Mouse (Mus musculus): ENCODE data around the gene Pibf1. TPM values are rescaled to one million over a fixed set of nuclear protein-coding genes. Genes with fewer than 3 reads are reported as not detected.

The Pibf1 gene
- polyA plus RNA-seq, 1 experiment from 2014 or later: 19.6 TPM

DNA sequence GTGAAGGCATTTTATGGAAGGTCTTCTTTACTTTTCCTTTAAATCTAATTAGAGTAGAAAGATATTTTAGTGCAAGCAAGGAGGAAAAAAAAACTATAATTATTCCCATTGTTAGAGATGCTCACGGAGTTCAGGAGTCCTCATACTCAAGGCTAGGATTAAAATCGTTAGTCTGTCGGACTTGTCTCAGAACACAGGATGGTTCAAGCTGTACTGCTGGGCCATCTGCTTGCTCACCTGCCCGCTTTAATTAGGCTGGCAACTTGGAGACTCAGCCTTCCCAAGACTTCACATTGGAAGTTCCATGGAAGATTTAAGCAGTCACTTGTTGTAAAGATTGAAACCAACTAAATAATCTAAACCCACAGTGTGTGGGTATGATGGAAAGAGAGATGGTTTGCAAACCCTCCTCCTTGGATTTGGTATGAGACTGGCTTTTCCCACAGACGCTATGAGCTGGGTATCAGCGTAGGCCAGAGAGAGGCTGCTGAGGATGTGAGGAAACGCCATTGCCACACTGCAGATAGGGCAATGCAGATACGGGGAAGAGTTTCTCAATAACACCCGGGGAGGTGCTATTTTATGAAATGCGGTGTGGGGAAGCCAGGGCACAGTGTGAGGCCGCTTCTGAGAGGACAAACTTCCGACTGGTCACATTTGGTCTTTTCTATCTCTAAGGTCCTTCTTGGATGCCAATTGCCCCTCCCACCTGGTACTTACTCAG lies 179.7 kb downstream of the Pibf1 start:
- no peak for ATAC-seq (replicated peaks)
- WGBS: 46% methylated on average over 12 of the region's 12 CpGs

DNA sequence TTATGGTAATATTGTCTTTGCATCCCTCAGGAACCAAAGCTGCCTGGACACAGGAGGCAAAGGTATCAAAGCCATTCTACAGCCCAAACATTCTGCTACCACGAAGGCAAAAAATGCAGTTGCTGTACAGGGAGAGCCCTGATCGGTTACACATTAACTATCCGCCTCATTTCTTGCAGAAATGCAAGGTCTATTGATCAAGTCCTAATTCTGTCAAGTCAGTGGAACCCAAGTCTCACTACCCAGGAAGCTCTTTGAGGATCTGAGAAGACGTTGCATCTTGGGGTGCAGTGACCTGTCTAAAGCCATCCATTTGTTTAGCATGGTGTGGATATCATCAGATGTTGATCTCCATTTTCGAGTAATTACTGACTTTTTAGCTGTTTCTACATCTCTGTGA lies 181.2 kb downstream of the Pibf1 start:
- Histone ChIP-seq H3K9me3 (no peaks in the 10 kb centered on the region), H3K27ac (replicated peaks) (no peak overlapping the region), H3K36me3 (no peaks in the 10 kb centered on the region), H3K4me3 (no peak overlapping the region), H3K9ac (replicated peaks) (no peak overlapping the region), H3K4me1 (0 out of 2 replicates have a peak, but pooled peaks cover 3% of the 10 kb centered on the region), H3K27me3 (no peaks in the 10 kb centered on the region), H3K4me2 (replicated peaks) (no peak overlapping the region)
- ATAC-seq (replicated peaks): no peak
- WGBS: 85% methylated on average over 5 of the region's 5 CpGs

More for the DNA sequence above, 179.7 kb downstream of the Pibf1 start:
- Histone ChIP-seq H3K27ac (replicated peaks) (no peak overlapping the region), H3K36me3 (no peaks in the 10 kb centered on the region), H3K4me2 (replicated peaks) (no peak overlapping the region), H3K4me3 (no peak overlapping the region), H3K9me3 (no peaks in the 10 kb centered on the region), H3K4me1 (0 out of 2 replicates have a peak, but pooled peaks cover 3% of the 10 kb centered on the region), H3K9ac (replicated peaks) (no peak overlapping the region), H3K27me3 (no peaks in the 10 kb centered on the region)

DNA sequence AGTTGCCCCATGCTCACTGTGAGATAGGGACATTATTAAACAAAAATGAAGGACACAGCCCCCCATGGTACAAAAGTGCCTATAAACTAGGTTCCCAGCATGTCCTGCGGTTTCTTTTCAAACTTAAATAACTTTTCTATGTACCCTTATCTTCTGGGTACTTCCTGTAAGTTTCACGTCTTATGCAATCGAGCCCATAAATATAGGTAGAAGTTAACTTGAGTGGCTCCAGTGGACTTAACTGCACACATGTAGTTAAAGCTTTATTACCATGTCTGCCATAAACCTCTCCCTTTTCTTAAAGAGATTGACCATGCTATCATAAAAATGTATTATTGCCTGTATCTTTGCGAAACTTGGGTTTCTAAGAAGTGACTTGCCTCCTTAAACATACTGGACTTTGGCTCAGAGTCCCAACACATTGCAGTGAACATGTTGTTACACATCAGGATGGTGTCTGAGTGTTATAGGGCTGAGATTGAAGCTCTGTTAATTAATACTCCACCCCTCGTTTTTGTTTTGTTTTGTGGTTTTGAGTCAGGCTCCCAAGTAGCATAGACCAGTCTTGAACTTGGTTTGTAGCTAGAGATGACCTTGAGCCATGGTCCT lies 181.7 kb downstream of the Pibf1 start:
- Histone ChIP-seq H3K9ac (replicated peaks) (no peak overlapping the region), H3K27ac (replicated peaks) (no peak overlapping the region), H3K4me3 (no peak overlapping the region), H3K27me3 (no peaks in the 10 kb centered on the region), H3K9me3 (no peaks in the 10 kb centered on the region), H3K36me3 (no peaks in the 10 kb centered on the region), H3K4me1 (0 out of 2 replicates have a peak, but pooled peaks cover 3% of the 10 kb centered on the region), H3K4me2 (replicated peaks) (no peak overlapping the region)
- WGBS: 91% methylated on average over 5 of the region's 5 CpGs
- ATAC-seq (replicated peaks): no peak

DNA sequence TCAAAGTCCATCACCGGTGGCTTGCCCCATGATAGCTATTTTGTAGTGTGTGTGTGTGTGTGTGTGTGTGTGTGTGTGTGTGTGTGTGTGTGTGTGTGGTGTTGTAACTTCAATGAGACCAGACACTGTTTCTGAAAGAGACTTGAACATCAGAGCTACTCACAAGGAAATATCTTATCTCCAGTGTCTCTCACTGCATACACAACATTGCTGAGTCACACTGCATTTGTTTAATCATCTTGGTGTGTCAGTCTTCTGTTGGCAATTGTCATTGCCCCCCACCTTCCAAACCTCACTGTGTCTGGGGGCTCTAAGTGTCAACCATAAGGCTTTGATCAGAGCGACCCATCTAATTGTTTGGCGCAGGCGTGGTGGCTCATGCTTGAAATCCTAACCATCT lies 186.3 kb downstream of the Pibf1 start:
- 93% methylated on average over 4 of the region's 4 CpGs for WGBS
- Histone ChIP-seq H3K4me2 (replicated peaks) (no peak overlapping the region), H3K36me3 (no peaks in the 10 kb centered on the region), H3K9me3 (no peaks in the 10 kb centered on the region), H3K27ac (replicated peaks) (no peak overlapping the region), H3K9ac (replicated peaks) (no peak overlapping the region), H3K4me3 (no peak overlapping the region), H3K4me1 (no peaks in the 10 kb centered on the region), H3K27me3 (no peaks in the 10 kb centered on the region)
- ATAC-seq (replicated peaks): no peak

DNA sequence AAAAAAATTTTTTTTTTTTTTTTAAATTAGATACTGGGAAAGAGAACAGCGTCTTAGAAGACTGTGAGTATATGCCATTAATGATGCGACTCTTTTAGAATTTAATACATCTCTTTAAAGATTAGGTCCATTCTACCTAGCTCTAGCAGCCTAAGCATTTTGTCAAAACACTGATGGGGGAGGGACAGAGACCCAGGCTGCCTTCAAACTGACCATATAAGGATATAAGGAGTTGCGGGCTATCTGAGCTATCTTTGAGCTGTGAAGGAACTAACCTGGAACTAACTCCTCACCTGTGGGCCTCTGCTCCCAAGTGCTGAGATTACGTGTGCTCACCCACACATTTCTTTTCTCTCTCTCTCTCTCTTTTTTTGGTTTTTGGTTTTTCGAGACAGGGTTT lies 193.0 kb downstream of the Pibf1 start:
- Histone ChIP-seq H3K4me3 (no peak overlapping the region), H3K27me3 (no peaks in the 10 kb centered on the region; the same call in 1 of the 2 replicates), H3K4me1 (no peaks in the 10 kb centered on the region), H3K27ac (replicated peaks) (no peak overlapping the region), H3K9me3 (no peaks in the 10 kb centered on the region), H3K36me3 (no peaks in the 10 kb centered on the region), H3K9ac (replicated peaks) (no peak overlapping the region), H3K4me2 (replicated peaks) (no peak overlapping the region)
- WGBS: 92% methylated on average over 5 of the region's 5 CpGs
- ATAC-seq (replicated peaks): no peak

DNA sequence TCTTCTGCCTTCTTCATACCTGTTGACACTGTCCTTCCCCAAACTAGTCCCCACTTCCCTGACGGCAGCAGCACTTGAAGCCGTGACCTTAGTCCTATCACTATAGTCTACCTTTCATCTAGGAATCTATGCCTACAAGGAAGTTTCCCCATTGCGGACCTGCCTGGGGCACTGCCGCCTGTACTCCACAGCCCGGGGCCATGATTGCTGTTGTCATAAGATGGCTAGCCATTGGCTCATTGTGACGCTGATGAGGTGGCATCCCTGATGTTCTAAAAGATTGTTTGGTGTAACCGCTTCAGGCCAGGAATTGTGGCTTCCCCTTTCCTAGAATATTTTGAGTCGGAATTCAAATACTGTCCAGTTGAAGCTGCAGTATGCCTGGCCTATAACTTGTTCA lies 195.2 kb downstream of the Pibf1 start:
- no peak for ATAC-seq (replicated peaks)
- Histone ChIP-seq H3K4me1 (peaks cover 10% of the 10 kb centered on the region; the same call in 1 of the 2 replicates), H3K4me3 (no peak overlapping the region), H3K9me3 (no peaks in the 10 kb centered on the region), H3K27ac (replicated peaks) (no peak overlapping the region), H3K27me3 (no peaks in the 10 kb centered on the region; the same call in 1 of the 2 replicates), H3K9ac (replicated peaks) (no peak overlapping the region), H3K36me3 (no peaks in the 10 kb centered on the region), H3K4me2 (replicated peaks) (no peak overlapping the region)
- WGBS: 90% methylated on average over 8 of the region's 8 CpGs

DNA sequence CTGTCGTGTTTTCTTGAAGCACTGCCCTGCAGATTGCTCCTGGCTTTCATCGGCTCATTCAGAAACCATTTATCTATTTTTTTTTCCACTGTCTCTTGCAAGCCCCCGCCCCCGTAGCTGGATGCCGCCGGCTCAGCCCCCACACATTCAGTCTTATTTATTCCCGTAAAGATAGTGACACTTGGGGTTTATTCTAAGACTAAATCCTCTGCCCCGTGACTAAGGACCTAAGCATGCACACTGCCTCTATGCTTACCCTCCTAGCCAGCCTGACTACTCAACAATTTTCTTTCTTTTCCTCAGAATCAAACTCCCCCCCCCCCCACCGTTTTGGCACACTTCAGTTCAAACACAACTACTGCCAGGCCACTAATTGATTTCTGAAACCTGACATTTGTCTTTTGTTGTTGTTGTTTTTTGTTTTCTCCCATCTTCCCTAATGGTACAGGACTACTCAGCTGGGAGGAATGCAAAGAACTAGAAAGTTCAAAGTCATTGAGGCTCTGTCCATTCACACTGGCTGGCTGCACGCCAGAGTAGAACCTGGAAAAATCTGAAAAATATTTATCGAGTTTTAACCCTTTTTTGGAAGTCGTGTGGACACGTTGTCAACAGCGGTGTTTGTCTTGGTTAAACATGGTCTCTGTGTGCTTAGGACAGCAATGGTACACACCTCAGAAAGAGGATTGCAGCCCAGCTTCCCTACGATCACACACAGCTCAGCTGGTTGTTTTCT lies 196.6 kb downstream of the Pibf1 start:
- no peaks in the 10 kb centered on the region for H3K9me3 ChIP-seq
- H3K9ac ChIP-seq (replicated peaks): no peak overlapping the region
- peaks cover 3% of the 10 kb centered on the region; the same call in 1 of the 2 replicates for H3K27me3 ChIP-seq
- no peak overlapping the region for H3K27ac ChIP-seq (replicated peaks)
- no peaks in the 10 kb centered on the region for H3K36me3 ChIP-seq
- no peak for ATAC-seq (replicated peaks)
- no peak overlapping the region for H3K4me2 ChIP-seq (replicated peaks)
- no peak overlapping the region for H3K4me3 ChIP-seq
- 42% methylated on average over 15 of the region's 15 CpGs for WGBS
- peaks cover 15% of the 10 kb centered on the region; the same call in 1 of the 2 replicates for H3K4me1 ChIP-seq

DNA sequence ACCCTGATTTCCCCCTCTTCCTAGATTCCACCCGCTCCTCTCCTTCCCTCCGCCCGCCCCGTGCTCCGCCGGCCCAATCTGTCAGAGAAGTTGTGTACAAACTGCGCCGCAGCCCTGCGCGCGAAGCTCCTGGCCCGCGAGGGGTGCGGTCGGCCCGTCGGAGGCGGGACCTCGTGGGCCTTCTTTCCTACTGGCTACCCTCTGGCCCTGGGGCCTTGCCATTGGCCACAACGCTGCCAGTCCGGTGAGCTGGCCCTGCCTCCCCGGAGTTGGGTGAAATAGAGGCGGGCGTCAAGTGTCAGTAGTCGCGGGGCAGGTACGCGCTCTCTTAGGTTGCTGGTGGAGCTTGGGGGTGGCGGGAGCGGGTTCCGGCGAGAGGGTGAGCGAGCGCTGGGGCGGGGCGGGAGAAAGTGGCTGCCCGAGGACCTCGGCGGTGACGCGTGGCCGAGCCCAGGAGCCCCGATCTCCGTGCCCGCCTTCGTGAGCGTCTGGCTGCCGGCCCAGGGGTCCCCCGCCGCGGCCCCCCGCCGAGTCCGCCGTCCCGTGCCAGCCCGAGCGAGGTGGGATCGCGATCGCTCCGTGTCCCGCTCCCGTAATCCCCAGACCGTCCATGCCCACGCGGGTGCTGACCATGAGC lies 199.3 kb downstream of the Pibf1 start, which contains the start of gene Klf5:
Gene Klf5, plus strand, starts transcription at position 307 of the 637 bp plus-strand sequence.
- Histone ChIP-seq H3K27me3 (peaks cover 4% of the 10 kb centered on the region; the same call in 1 of the 2 replicates), H3K9ac (replicated peaks) (peak within 1 kb of the TSS; percentile 65), H3K27ac (replicated peaks) (no peak within 1 kb of the TSS), H3K9me3 (no peaks in the 10 kb centered on the region), H3K4me1 (peaks cover 15% of the 10 kb centered on the region; the same call in 1 of the 2 replicates), H3K4me3 (peak within 1 kb of the TSS; percentile 80), H3K36me3 (no peaks in the 10 kb centered on the region), H3K4me2 (replicated peaks) (peak within 1 kb of the TSS; percentile 96)
- ATAC-seq (replicated peaks): peak; percentile 99
- under 1% methylated on average over 67 of the region's 67 CpGs for WGBS

DNA sequence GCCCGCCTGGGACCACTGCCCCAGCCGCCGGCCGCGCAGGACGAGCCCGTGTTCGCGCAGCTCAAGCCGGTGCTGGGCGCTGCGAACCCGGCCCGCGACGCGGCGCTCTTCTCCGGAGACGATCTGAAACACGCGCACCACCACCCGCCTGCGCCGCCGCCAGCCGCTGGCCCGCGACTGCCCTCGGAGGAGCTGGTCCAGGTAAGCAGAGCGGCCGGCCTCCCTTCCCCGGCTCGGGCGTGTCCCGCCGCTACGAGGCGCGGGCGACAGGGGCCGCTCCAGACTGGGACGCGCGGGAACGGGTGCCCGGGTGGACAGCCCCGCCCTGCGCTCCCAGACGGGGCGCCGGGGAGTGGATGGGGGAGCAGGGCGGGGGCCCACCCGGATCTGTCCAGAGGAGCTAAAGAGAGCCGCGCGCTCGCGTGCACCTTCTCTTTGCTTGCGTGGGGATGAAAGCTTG lies 199.8 kb downstream of the Pibf1 start:
- no peak overlapping the region for H3K27ac ChIP-seq (replicated peaks)
- H3K9ac ChIP-seq (replicated peaks): peak overlapping the region; percentile 65
- ATAC-seq (replicated peaks): peak; percentile 83
- peaks cover 15% of the 10 kb centered on the region; the same call in 1 of the 2 replicates for H3K4me1 ChIP-seq
- H3K9me3 ChIP-seq: no peaks in the 10 kb centered on the region
- peaks cover 4% of the 10 kb centered on the region; the same call in 1 of the 2 replicates for H3K27me3 ChIP-seq
- H3K4me2 ChIP-seq (replicated peaks): peak overlapping the region; percentile 96
- H3K4me3 ChIP-seq: peak overlapping the region; percentile 80
- H3K36me3 ChIP-seq: no peaks in the 10 kb centered on the region
- WGBS: under 1% methylated on average over 57 of the region's 60 CpGs

GRCm38 (mm10) chr14:99299701-99300191 lies 200.5 kb downstream of the Pibf1 start:
- Histone ChIP-seq H3K27ac (replicated peaks) (no peak overlapping the region), H3K4me1 (peaks cover 15% of the 10 kb centered on the region; the same call in 1 of the 2 replicates), H3K27me3 (peaks cover 4% of the 10 kb centered on the region; the same call in 1 of the 2 replicates), H3K9me3 (no peaks in the 10 kb centered on the region), H3K4me3 (peak overlapping the region; percentile 80), H3K9ac (replicated peaks) (peak overlapping the region; percentile 65), H3K4me2 (replicated peaks) (peak overlapping the region; percentile 96), H3K36me3 (no peaks in the 10 kb centered on the region)
- ATAC-seq (replicated peaks): no peak
- 5% methylated on average over 21 of the region's 21 CpGs for WGBS

DNA sequence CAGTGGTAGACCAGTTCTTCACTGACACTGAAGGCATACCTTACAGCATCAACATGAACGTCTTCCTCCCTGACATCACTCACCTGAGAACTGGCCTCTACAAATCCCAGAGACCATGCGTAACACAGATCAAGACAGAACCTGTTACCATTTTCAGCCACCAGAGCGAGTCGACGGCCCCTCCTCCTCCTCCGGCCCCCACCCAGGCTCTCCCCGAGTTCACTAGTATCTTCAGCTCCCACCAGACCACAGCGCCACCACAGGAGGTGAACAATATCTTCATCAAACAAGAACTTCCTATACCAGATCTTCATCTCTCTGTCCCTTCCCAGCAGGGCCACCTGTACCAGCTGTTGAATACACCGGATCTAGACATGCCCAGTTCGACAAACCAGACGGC lies 202.2 kb downstream of the Pibf1 start:
- no peak overlapping the region for H3K9ac ChIP-seq (replicated peaks)
- peaks cover 4% of the 10 kb centered on the region; the same call in 1 of the 2 replicates for H3K27me3 ChIP-seq
- H3K9me3 ChIP-seq: no peaks in the 10 kb centered on the region
- H3K4me1 ChIP-seq: peaks cover 15% of the 10 kb centered on the region; the same call in 1 of the 2 replicates
- no peak overlapping the region for H3K4me3 ChIP-seq
- H3K4me2 ChIP-seq (replicated peaks): no peak overlapping the region
- 67% methylated on average over 11 of the region's 11 CpGs for WGBS
- no peak for ATAC-seq (replicated peaks)
- no peak overlapping the region for H3K27ac ChIP-seq (replicated peaks)
- no peaks in the 10 kb centered on the region for H3K36me3 ChIP-seq

All from forebrain, embryonic 15.5 days (tissue).